Mouse (Mus musculus) forebrain, embryonic 16.5 days (tissue): ENCODE measurements at regions not wholly inside any gene's neighbourhood (a gene's known extent, or its start where the extent isn't known, plus 50 kb on each side); places are given as distances from the start of the nearest gene placed in this dataset.
A peak's percentile ranks its signal among the peaks of the same experiment; 100 is the strongest.

Experiments
- ATAC-seq: fragments of 200-750 bp; cut with Nextera tagmentation; 2 replicates; pipeline ENCODE4 v1.8.0; 2017; ENCODE audit warnings: mild to moderate bottlenecking, moderate library complexity
- H3K27ac ChIP-seq: fragments of 300-500 bp; sonication (generic); 2 replicates; pipeline ENCODE4 v1.5.1; 2014; ENCODE audit warnings: low read length, control low read depth
- H3K27me3 ChIP-seq: fragments of 300-500 bp; sonication (generic); replicated peaks from 2 replicates; pipeline ENCODE4 v1.6.1; 2014; ENCODE audit warnings: low read length; ENCODE audit not compliant: control insufficient read depth, insufficient read depth
- H3K36me3 ChIP-seq: fragments of 300-500 bp; sonication (generic); 2 replicates; pipeline ENCODE4 v1.6.1; 2014; ENCODE audit not compliant: control insufficient read depth, insufficient read depth
- H3K4me1 ChIP-seq: fragments of 300-500 bp; sonication (generic); replicated peaks from 2 replicates; pipeline ENCODE4 v1.6.1; 2014; ENCODE audit warnings: low read length; ENCODE audit not compliant: control insufficient read depth, insufficient read depth
- H3K4me2 ChIP-seq: fragments of 300-500 bp; sonication (generic); 2 replicates; pipeline ENCODE4 v1.6.1; 2014; ENCODE audit warnings: mild to moderate bottlenecking, low read length, control low read depth
- H3K4me3 ChIP-seq: fragments of 300-500 bp; sonication (generic); replicated peaks from 2 replicates; pipeline ENCODE4 v1.5.1; 2014; ENCODE audit warnings: mild to moderate bottlenecking, low read length, control low read depth
- H3K9ac ChIP-seq: fragments of 300-500 bp; sonication (generic); replicated peaks from 2 replicates; pipeline ENCODE4 v1.6.1; 2014; ENCODE audit warnings: low read depth, low read length, control low read depth
- H3K9me3 ChIP-seq: fragments of 300-500 bp; sonication (generic); 2 replicates; pipeline ENCODE4 v1.6.1; 2016; ENCODE audit warnings: low read length; ENCODE audit not compliant: control insufficient read depth
- WGBS: fragments of 180-500 bp; shearing (Covaris S2); extraction: QIAGEN DNeasy Blood & Tissue Kit; methylation state at CpG from one replicate; pipeline ENCODE4 v1.1.7; 2014; 5-methylcytosine and 5-hydroxymethylcytosine counted together

DNA sequence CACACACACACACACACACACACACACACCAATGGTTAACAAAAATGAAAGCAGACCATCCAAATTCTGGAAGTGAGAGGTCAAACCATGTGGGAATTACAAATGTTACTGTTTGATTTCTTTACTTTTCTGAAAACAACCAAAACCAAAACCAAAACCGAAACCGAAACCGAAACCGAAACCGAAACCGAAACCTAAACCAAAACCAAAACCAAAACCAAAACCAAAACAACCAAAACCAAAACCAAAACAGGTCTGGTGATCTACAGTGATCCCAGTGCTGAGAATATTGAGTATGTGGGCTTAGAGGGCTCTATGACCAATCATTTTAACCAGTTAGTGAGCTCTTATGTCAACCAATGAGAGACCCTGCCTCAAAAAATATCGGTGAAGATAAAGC, 1407.6 kb upstream of the Cdh20 start:
- Histone ChIP-seq H3K4me2 (no peak overlapping the region), H3K9ac (no peak overlapping the region), H3K9me3 (no peaks in the 10 kb centered on the region), H3K27ac (no peak overlapping the region), H3K4me3 (no peak overlapping the region), H3K36me3 (no peaks in the 10 kb centered on the region), H3K27me3 (no peaks in the 10 kb centered on the region), H3K4me1 (no peaks in the 10 kb centered on the region)
- 96% methylated on average over 7 of the region's 7 CpGs for WGBS
- no peak for ATAC-seq

DNA sequence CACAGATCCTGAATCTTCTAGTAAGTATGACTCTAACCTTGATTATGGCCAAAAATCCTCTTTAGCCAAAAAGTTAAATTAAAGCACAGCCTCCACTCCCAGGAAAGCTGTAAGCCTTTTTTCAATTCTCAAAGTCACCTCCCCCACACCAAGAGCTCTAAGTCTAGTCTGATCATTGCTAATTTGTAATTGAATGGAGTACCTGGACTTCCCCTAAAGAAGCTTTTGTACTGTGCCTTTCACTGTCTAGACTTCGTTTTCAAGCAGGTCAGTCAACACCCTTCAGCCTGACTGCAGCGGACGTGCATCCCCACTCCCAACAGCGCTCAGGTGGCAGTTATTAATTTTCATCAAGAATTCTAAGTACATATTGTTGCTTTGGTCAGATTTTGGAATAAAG, 1395.5 kb upstream of the Cdh20 start:
- WGBS, result 75% methylated on average over 4 of the region's 4 CpGs
- Histone ChIP-seq H3K9me3 (no peaks in the 10 kb centered on the region), H3K27ac (no peak overlapping the region), H3K36me3 (no peaks in the 10 kb centered on the region), H3K4me3 (no peak overlapping the region), H3K27me3 (no peaks in the 10 kb centered on the region), H3K4me1 (no peaks in the 10 kb centered on the region), H3K9ac (no peak overlapping the region), H3K4me2 (no peak overlapping the region)
- ATAC-seq, result no peak

DNA sequence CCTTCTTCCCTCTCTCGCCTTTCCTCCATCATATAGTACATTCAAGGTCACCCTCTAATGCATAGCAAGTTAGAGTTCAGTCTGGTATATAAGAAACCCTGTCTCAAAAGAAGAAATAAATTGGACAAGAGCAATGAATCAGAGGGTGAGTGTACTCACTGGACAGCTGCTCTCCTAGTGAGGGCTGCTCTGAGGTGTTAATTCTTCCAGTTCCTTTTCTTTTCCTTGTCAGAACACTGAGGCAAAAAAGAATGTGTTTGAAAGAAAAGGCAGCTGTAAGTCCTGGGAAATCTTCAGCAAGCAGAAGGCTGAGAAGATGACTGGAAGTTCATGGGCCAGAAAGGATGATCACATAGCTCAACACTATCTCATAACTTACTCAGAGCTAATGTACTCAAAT, 1348.2 kb upstream of the Cdh20 start:
- H3K4me1 ChIP-seq, result no peaks in the 10 kb centered on the region
- H3K36me3 ChIP-seq, result no peaks in the 10 kb centered on the region
- no peak overlapping the region for H3K27ac ChIP-seq
- no peaks in the 10 kb centered on the region for H3K27me3 ChIP-seq
- H3K4me2 ChIP-seq, result no peak overlapping the region
- WGBS, result 83% methylated on average over 1 of the region's 1 CpGs
- no peak overlapping the region for H3K4me3 ChIP-seq
- no peaks in the 10 kb centered on the region for H3K9me3 ChIP-seq
- ATAC-seq, result no peak
- H3K9ac ChIP-seq, result no peak overlapping the region

DNA sequence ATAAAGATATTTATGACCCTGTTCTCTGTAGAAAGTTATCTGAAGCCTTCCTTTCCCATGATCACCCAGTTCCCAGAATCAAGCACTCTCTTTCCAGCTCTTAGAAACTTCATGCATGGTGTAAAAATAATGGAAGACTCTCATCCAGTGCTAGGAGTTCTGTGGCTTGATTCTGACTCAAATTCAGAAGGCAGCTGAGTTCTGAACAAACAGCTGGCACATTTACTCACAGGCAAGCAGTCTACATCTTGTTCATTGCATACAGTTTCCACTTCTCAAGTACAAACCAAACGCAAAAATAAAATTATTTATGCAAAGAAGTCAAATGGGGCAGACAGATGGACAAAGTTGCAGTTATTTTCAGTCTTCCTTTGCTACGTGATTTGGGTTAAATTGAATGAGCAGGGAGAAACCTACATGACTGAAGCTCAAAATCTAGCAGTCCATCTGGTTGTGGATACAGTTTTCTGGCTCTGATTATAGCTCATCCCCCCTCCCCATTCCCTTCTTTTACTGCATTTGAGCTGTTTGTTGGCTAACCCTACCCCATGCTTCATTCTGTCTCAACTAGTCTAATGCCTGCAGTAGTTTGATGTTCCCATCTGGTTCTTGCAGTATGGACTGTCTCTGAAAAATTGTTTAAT, 1347.2 kb upstream of the Cdh20 start:
- no peak overlapping the region for H3K4me3 ChIP-seq
- H3K4me2 ChIP-seq, result no peak overlapping the region
- H3K4me1 ChIP-seq, result no peaks in the 10 kb centered on the region
- no peaks in the 10 kb centered on the region for H3K27me3 ChIP-seq
- H3K9ac ChIP-seq, result no peak overlapping the region
- no peaks in the 10 kb centered on the region for H3K36me3 ChIP-seq
- 67% methylated on average over 2 of the region's 2 CpGs for WGBS
- no peak overlapping the region for H3K27ac ChIP-seq
- ATAC-seq, result peak; percentile 64
- no peaks in the 10 kb centered on the region for H3K9me3 ChIP-seq

DNA sequence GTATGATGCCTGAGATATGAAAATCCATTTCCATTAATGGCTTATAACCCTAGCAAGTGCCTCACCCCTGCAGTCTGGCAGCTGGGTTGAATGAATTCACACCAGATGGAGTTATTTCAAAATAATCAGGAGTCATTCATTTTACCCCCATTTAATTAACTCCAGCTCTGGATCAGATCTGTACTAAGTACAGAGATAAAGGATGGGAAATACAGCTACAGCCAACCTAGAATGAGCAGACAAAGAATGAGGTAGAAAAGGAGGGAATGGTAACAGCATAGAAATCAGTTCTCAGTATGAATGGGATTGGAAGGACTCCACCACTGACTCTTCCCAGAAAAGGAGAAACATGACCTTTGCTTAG, 1346.7 kb upstream of the Cdh20 start:
- H3K9ac ChIP-seq, result no peak overlapping the region
- no peak overlapping the region for H3K4me3 ChIP-seq
- no peaks in the 10 kb centered on the region for H3K27me3 ChIP-seq
- H3K9me3 ChIP-seq, result no peaks in the 10 kb centered on the region
- H3K4me2 ChIP-seq, result no peak overlapping the region
- no peaks in the 10 kb centered on the region for H3K4me1 ChIP-seq
- no peak overlapping the region for H3K27ac ChIP-seq
- H3K36me3 ChIP-seq, result no peaks in the 10 kb centered on the region
- peak; percentile 66 for ATAC-seq

DNA sequence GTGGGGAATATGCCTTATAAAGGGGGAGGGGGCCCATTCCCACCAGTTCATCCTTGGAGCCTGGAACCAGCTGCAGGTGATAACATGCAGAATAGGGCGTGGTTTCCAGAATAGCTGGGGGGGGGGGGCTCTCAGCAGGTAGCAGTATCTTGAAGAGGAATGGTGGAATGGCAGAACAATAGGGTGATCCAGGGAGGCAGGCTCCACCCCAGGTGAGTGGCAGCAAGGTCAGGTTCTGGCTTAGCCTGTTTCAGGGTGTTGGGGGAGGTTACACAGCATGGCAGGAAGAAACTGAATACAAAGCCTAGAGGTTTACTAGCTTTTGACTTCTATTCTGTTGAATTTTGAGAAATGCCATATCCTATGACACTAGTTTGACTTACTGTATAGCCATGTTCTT, 1296.8 kb upstream of the Cdh20 start:
- Histone ChIP-seq H3K4me1 (no peaks in the 10 kb centered on the region), H3K4me2 (no peak overlapping the region), H3K36me3 (no peaks in the 10 kb centered on the region), H3K4me3 (no peak overlapping the region), H3K9me3 (no peaks in the 10 kb centered on the region), H3K27ac (no peak overlapping the region), H3K9ac (no peak overlapping the region), H3K27me3 (no peaks in the 10 kb centered on the region)
- ATAC-seq, result no peak
- WGBS, result 91% methylated on average over 1 of the region's 1 CpGs

DNA sequence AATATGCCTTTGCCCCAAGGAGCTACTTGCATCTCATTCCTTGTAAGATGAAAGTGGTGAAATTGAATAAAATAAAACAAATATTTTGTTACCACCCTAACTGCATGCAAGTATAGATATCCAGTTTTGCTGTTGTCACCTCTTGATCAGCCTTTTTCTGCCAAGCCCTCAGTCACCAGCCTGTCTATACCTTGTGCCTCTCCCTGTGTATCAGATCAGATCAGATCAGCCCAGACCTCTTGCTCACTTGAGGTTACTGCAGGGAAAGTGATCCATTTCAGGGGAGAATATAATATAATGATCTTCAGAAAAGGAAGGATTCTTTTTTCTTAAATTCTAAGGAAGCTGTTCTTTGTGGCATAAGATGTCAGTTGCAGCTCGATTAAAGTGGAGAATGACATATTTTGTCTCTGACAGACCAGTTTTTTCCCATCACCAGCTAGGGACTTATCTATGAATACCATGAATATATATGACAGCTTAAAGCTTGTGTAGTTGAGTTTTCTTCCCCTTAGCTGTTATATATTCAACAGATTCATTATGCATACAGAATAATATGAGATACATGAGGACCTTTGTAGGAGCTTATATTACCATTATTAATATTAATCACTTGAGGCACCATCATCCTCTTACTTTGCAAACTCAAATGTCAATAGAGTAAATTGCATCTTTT, 1264.7 kb upstream of the Cdh20 start:
- 71% methylated on average over 1 of the region's 1 CpGs for WGBS
- Histone ChIP-seq H3K9ac (no peak overlapping the region), H3K4me3 (no peak overlapping the region), H3K36me3 (no peaks in the 10 kb centered on the region), H3K27ac (no peak overlapping the region), H3K4me2 (no peak overlapping the region), H3K4me1 (no peaks in the 10 kb centered on the region), H3K27me3 (no peaks in the 10 kb centered on the region), H3K9me3 (no peaks in the 10 kb centered on the region)
- peak; percentile 43; the same call in 1 of the 2 replicates for ATAC-seq
